ENCODE assay signal across 10 mouse cellular contexts in genomic region chrX:164449201-164449600, GRCm38 (mm10). TPM values are rescaled to one million over a fixed set of nuclear protein-coding genes. Genes with fewer than 3 reads are reported as not detected.
DNase-seq lines count a peak whose midpoint lies in the region; ATAC-seq lines count a peak whose summit lies in the region.
"Had no signal": no experiment of that assay in that cellular context is flagged by ENCODE, and none has a peak within 500 bp of the region (broad histone marks: within the 10 kb centered on the region; RNA-seq: fewer than 3 reads in every experiment).

No protein-coding gene starts in this region.

- no peak overlapping the region for H3K4me3 ChIP-seq in embryonic facial prominence, embryonic 11.5 days (ENCODE audit: low read depth, low read length)
- no peak overlapping the region for H3K4me3 ChIP-seq in embryonic facial prominence, embryonic 10.5 days
- no peak overlapping the region for H3K4me3 ChIP-seq in liver, embryonic 15.5 days (replicated peaks)

- H3K4me1 ChIP-seq in embryonic facial prominence, embryonic 11.5 days (ENCODE audit: control insufficient read depth, insufficient read depth, low read length), result no peaks in the 10 kb centered on the region
- no peaks in the 10 kb centered on the region for H3K4me1 ChIP-seq in embryonic facial prominence, embryonic 10.5 days
- H3K4me1 ChIP-seq in liver, embryonic 15.5 days (replicated peaks), result peaks cover 18% of the 10 kb centered on the region

- H3K27ac ChIP-seq in embryonic facial prominence, embryonic 11.5 days (replicated peaks; ENCODE audit: low read depth, low read length), result no peak overlapping the region
- no peak overlapping the region for H3K27ac ChIP-seq in embryonic facial prominence, embryonic 10.5 days (replicated peaks)
- H3K27ac ChIP-seq in liver, embryonic 15.5 days (replicated peaks), result no peak overlapping the region

- DNase-seq in embryonic facial prominence, embryonic 11.5 days (ENCODE audit: low spot score), result peak; percentile 71
- no peak for DNase-seq in embryonic facial prominence, embryonic 10.5 days (ENCODE audit: low spot score)
- DNase-seq in left cerebral cortex, postnatal 10 days (ENCODE audit: extremely low spot score in 1 of 2, low spot score in 2 of 2), result peak; percentile 15 to 32
- no peak for DNase-seq in left cerebral cortex, adult 8-10 months (ENCODE audit: low spot score in 2 of 2)
- peak; percentile 59 for DNase-seq in MN1 (ENCODE audit: low spot score)
- DNase-seq in embryo, embryonic 11.5 days (ENCODE audit: low read depth, low spot score), result peak; percentile 23

- ATAC-seq in embryonic facial prominence, embryonic 11.5 days (replicated peaks; ENCODE audit: insufficient number of reproducible peaks, low FRiP score, low TSS enrichment, low read depth), result no peak
- 0 out of 2 replicates have a peak, but pooled peaks have one; percentile 20 for ATAC-seq in liver, embryonic 15.5 days (ENCODE audit: insufficient read depth)
- no peak for ATAC-seq in activated CD4-positive, CD25-positive, alpha-beta regulatory T cell, adult 4 months

- H3K27me3 ChIP-seq in embryonic facial prominence, embryonic 11.5 days (ENCODE audit: control insufficient read depth, insufficient read depth, low read length), result no peaks in the 10 kb centered on the region
- peaks cover 45% of the 10 kb centered on the region for H3K27me3 ChIP-seq in embryonic facial prominence, embryonic 10.5 days (replicated peaks; ENCODE audit: low read depth, poor library complexity, severe bottlenecking)
- H3K27me3 ChIP-seq in liver, embryonic 15.5 days, result peaks cover 3% of the 10 kb centered on the region; the same call in 1 of the 2 replicates

- intact Hi-C loops in left cerebral cortex, postnatal 10 days (cut with DNase I), result loop anchor here (2.0 kb wide), 1 partner anchor 262 kb away; no protein-coding TSS in a partner anchor

- no peak overlapping the region for H3K4me2 ChIP-seq in embryonic facial prominence, embryonic 11.5 days (ENCODE audit: low read depth, low read length)
- no peak overlapping the region for H3K4me2 ChIP-seq in liver, embryonic 15.5 days

- WGBS in embryonic facial prominence, embryonic 11.5 days, result 39% methylated on average over 2 of the region's 3 CpGs
- WGBS in embryonic facial prominence, embryonic 10.5 days, result 38% methylated on average over 3 of the region's 3 CpGs
- 20% methylated on average over 3 of the region's 3 CpGs for WGBS in liver, embryonic 15.5 days (ENCODE audit: insufficient replicate concordance)

- no peaks in the 10 kb centered on the region for H3K9me3 ChIP-seq in embryonic facial prominence, embryonic 11.5 days (replicated peaks; ENCODE audit: control insufficient read depth, low read length)
- H3K9me3 ChIP-seq in embryonic facial prominence, embryonic 10.5 days, result no peaks in the 10 kb centered on the region
- H3K9me3 ChIP-seq in liver, embryonic 15.5 days (replicated peaks), result no peaks in the 10 kb centered on the region
- H3K9me3 ChIP-seq: G1E had no signal

- H3K36me3 ChIP-seq in embryonic facial prominence, embryonic 11.5 days (replicated peaks; ENCODE audit: control insufficient read depth, insufficient read depth, low read depth, low read length), result no peaks in the 10 kb centered on the region
- H3K36me3 ChIP-seq in embryonic facial prominence, embryonic 10.5 days (replicated peaks), result no peaks in the 10 kb centered on the region
- no peaks in the 10 kb centered on the region for H3K36me3 ChIP-seq in liver, embryonic 15.5 days (replicated peaks)
- H3K36me3 ChIP-seq: G1E had no signal

- H3K9ac ChIP-seq in embryonic facial prominence, embryonic 11.5 days (replicated peaks; ENCODE audit: low read length), result no peak overlapping the region
- no peak overlapping the region for H3K9ac ChIP-seq in liver, embryonic 15.5 days

RNA-seq across cellular contexts. Expression of gene Asb11, which starts 12.4 kb away (rescaled TPM):
- polyA plus RNA-seq in embryonic facial prominence, embryonic 11.5 days (2014; fragmentation: Nextera tagmentation; extraction: Ambion mirVana), result not detected in 2 replicates
- not detected in 2 replicates for polyA plus RNA-seq in embryonic facial prominence, embryonic 10.5 days (2016; fragmentation: Nextera tagmentation; extraction: Ambion mirVana)
- total RNA-seq in left cerebral cortex, postnatal 10 days (2021), result 1 to 10 TPM; 2.8 to 3.4 TPM
- 1 to 10 TPM; 5.3 to 7.6 (median 6.4) TPM for total RNA-seq in left cerebral cortex, adult 8-10 months (2022)
- 0.08 and 0.12 TPM in 2 replicates for polyA plus RNA-seq in liver, embryonic 15.5 days (2015; fragmentation: Nextera tagmentation; extraction: Ambion mirVana)
- not detected for polyA plus RNA-seq in activated CD4-positive, CD25-positive, alpha-beta regulatory T cell, adult 4 months (2017; shearing (Covaris generic))
- polyA plus RNA-seq: G1E had no signal

RNA-seq across cellular contexts. Expression of gene Piga, which starts 29.6 kb away (rescaled TPM):
- polyA plus RNA-seq in embryonic facial prominence, embryonic 11.5 days (2014; fragmentation: Nextera tagmentation; extraction: Ambion mirVana), result 16.9 and 17.6 TPM in 2 replicates
- polyA plus RNA-seq in embryonic facial prominence, embryonic 10.5 days (2016; fragmentation: Nextera tagmentation; extraction: Ambion mirVana), result 20.0 and 22.4 TPM in 2 replicates
- total RNA-seq in left cerebral cortex, postnatal 10 days (2021), result 1 to 10 TPM; 5.7 TPM
- 1 to 10 TPM; 6.0 to 6.9 (median 6.2) TPM for total RNA-seq in left cerebral cortex, adult 8-10 months (2022)
- 11.8 and 12.2 TPM in 2 replicates for polyA plus RNA-seq in liver, embryonic 15.5 days (2015; fragmentation: Nextera tagmentation; extraction: Ambion mirVana)
- polyA plus RNA-seq in activated CD4-positive, CD25-positive, alpha-beta regulatory T cell, adult 4 months (2017; shearing (Covaris generic)), result 1 to 10 TPM; 6.6 to 8.2 TPM

RNA-seq across cellular contexts. Expression of gene Asb9, which starts 56.9 kb away (rescaled TPM):
- polyA plus RNA-seq in embryonic facial prominence, embryonic 11.5 days (2014; fragmentation: Nextera tagmentation; extraction: Ambion mirVana), result 2.3 and 2.7 TPM in 2 replicates
- polyA plus RNA-seq in embryonic facial prominence, embryonic 10.5 days (2016; fragmentation: Nextera tagmentation; extraction: Ambion mirVana), result 0.86 and 1.0 TPM in 2 replicates
- total RNA-seq in left cerebral cortex, postnatal 10 days (2021), result not detected
- not detected for total RNA-seq in left cerebral cortex, adult 8-10 months (2022)
- not detected in 2 replicates for polyA plus RNA-seq in liver, embryonic 15.5 days (2015; fragmentation: Nextera tagmentation; extraction: Ambion mirVana)
- polyA plus RNA-seq in activated CD4-positive, CD25-positive, alpha-beta regulatory T cell, adult 4 months (2017; shearing (Covaris generic)), result not detected
- total RNA-seq: G1E had no signal
- polyA plus RNA-seq: G1E; heart, embryonic 14.5 days had no signal

Comparison
In these comparisons a context has a peak if more than half of its experiments do, and no peak if none do; other contexts are left out.
1. DNase-seq: peak in embryonic facial prominence, embryonic 11.5 days (single experiment), left cerebral cortex, postnatal 10 days (2 of 2), MN1 (single experiment) and embryo, embryonic 11.5 days (single experiment); none in embryonic facial prominence, embryonic 10.5 days (single experiment) and left cerebral cortex, adult 8-10 months (0 of 2).